Mouse (Mus musculus) fat pad, adult 2 months (tissue): Measurements from ENCODE around the gene Chd3.

Experiments
- DNase-seq: peaks from one replicate; pipeline ENCODE4 v3.0.0-alpha.2; 2011; ENCODE audit warnings: low read depth, low spot score; ENCODE audit errors: extremely low read depth

Gene Chd3

DNA sequence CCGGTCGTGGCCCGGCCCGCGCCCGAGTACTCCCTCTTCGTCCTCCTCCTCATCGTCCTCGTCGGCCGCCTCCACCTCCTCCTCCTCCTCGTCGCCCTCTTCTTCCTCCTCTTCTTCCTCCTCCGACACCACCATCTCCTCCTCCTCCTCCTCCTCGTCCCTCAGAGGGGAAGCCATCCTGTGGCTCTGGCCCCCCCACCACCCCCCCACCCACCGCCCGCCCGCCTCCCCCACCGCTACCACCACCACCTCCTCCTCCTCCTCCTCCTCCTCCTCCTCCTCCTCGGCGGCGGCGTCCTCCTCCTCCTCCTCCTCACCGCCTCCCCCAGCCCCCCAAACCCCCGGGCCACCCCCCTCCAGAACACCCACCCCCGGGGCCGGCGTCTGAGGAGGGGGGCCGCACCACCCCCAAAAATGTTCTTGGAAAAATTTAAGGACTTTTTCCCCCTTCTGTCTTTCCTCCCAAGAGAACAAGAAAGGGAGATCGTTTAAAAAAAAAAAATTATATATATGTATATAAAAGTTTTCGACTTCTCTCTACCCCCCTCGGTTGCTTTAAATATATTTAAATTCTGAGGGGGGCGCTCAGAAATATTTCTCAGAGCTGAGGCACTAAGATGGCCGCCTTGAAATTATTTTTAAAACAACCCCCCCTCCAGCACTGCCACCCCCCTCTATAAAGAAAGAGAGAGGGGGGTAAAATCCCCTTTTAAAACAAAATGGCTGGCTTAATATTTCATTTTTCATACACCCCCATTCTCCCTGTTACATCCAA lies at the start of gene Chd3:
TSS of gene Chd3 (minus strand) at position 192 of the 775 bp plus-strand sequence.
- DNase-seq, result no peak

DNA sequence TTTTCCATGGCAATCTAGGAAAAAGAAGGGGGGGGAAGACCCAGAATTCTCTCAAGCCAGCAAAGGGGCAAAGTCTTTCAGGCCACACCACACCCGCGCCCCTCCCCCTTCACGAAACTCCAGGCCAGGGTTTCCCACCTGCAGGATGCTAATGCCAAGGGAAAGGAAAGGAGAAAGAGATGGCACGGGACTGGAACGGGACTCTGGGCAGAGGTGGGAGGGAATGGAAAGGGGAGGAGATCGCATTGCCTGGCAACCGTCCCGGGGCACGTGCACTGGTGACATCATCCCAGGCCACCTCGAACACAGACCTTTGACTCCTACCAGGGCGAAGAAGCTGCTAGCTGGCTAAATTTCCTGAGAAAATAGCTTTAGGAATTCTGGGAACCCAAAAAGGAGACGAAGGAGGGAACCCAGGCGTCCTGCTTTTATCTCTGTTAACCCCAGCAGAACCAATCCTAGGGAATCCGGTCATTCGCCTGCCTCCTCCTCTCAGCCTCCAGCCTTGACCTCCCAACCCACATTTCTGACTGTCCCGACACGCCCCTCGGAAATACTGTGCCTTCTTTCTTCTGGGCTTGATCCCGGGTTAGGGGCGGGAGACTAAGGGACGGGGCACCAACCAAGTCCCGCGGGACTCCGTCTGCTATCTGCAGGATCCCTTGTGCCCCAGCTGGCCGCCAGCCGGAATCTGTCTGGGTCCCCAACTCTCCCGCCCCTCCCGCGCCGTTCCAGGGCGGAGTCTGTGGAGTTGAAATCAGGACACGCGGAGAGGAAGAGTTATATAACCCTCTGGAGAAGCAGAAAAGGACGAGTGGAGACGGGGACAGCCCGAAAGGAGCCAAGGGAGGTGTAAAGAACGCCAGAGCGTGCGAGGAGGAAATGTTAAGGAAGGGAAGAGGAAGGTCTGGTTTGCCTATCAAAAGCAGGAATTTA lies 48.5 kb upstream of the Chd3 start:
- no peak for DNase-seq

DNA sequence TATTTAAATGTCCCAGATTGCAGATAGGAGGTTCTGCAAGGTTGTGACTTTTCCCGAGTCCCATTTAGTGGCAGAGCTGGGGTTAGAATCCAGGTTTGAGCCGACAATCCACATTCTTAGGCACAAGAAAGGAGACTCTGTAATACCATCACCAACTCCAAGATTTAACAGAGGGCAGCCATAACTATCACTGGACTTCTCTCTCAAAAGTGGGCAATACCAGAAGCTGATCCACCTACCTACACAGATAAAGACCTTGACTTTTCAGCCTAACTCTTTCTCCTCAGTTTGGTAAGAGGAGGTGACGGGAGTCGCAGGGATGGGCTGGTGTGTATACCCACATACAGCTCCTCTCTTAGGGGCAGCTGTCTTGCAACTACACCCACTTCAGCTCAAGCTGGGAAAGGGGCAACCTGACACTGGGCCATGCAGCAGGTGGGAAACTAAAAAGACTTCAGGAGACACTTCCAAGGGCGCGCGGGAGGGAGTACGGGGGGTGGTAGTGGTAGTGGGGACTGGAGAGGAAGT lies 47.8 kb upstream of the Chd3 start:
- DNase-seq, result no peak

DNA sequence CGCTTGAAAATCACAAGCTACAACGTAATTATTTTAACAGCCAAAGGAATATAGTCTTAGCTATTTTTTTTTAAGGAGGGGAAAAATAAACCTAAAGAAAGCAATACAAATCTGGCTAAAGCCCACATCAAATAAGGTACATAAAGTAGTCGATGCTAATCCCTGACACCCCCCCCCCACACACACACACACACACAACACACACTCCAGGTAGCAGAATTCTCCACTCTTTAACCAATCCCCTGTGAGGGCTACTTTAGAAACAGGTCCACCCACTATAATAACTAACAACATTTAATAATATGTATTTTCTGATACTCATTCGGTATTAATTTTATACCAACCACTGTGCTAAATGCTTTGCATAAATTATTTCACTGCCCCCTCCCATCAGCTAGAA lies 47.3 kb upstream of the Chd3 start:
- no peak for DNase-seq

DNA sequence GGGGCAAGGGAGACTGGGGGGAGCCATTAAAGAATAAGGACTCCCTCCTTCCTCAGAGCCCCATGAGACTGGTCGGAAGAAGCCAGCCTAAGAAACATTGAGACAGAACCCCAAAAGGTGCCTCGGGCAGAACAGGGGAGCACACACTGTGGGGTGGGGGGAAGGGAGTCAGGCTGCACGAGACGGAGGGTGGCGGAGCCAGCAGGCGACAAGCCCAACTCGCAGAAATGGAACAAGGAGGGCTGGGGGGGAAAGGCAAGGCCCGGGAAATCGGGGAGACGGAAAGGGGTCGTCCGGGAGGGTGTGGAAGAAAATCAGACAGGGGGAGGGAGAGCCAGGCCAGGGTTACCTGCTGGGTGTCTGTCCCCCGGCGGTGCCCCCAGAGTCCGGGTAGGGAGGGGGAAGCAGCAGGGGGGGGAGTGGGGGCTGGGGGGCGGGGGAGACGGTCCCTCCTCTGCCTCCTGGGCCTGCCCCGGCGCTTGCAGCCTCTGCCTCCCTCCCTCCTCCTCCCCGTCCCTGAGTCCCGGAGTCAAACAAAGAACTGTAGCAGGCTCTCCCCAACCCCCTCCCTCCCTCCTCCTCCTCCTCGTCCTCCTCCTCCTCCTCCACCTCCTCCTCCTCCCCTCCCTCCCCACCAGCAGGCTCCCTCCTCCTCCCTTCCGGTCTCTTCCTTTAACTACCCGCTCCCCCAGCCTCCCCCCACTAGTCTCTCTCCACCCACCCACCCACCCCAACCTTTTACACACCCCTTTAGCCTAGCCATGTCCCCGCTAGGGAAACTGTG lies 46.7 kb upstream of the Chd3 start:
- DNase-seq, result no peak

DNA sequence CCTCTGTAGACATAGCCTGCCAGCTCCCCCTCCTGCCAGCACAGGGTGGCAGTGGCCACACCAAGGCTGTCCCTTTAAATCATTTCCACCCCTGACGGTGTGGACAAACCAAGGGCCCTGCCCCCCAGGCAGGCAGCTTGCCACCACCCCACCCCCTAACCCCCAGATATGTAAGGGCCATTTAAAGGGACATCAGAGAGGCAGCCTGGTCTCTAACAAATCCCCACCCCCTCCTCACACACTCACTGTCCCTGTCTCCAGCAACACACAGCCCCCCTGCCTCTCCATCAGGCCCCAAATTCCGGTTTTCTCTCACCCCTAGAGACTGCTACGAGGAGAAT lies 46.1 kb upstream of the Chd3 start:
- DNase-seq, result no peak

DNA sequence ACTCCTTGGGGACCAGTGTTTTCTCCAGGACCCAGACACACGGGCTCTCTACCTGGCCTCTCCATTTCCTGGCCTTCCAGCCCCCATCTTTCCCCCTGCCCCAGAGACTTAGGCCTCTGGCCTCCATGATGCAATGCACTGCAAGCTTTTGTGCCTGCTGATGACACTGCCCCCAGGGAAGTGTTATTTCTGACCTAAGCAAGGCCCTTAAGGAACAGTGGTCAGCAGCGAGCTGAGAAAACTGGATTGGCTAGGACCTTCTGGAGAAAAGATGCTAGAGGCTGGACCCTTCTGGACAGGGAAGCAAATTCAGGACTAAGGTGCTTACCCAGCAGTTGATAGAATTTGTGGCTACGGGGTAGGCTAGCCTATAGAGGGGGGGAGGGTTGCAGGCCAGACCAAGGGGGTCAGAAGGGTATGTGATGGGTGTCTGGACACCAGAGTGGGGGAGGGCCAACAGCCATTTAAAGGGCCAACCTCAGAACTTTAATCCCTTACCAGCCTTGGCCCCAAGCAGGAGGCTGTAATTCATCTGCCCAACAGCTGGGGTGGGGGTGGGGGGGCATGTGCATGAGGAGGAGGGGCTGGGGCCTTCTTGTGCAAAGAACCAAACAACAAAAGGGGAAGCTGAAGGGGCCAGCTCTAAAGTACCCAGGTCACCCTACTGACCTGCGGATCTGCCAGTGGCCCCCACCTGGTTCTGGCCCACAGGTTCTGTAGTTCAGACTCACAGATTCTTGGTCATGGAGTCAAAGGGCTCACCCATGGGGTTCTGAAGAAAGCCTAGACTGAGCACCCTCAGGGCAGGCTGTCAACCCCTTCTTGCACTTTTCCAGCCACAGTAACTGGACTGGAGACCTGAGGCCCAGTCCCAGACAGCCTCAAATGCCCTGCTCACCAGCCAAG lies 45.5 kb upstream of the Chd3 start:
- DNase-seq, result no peak

DNA sequence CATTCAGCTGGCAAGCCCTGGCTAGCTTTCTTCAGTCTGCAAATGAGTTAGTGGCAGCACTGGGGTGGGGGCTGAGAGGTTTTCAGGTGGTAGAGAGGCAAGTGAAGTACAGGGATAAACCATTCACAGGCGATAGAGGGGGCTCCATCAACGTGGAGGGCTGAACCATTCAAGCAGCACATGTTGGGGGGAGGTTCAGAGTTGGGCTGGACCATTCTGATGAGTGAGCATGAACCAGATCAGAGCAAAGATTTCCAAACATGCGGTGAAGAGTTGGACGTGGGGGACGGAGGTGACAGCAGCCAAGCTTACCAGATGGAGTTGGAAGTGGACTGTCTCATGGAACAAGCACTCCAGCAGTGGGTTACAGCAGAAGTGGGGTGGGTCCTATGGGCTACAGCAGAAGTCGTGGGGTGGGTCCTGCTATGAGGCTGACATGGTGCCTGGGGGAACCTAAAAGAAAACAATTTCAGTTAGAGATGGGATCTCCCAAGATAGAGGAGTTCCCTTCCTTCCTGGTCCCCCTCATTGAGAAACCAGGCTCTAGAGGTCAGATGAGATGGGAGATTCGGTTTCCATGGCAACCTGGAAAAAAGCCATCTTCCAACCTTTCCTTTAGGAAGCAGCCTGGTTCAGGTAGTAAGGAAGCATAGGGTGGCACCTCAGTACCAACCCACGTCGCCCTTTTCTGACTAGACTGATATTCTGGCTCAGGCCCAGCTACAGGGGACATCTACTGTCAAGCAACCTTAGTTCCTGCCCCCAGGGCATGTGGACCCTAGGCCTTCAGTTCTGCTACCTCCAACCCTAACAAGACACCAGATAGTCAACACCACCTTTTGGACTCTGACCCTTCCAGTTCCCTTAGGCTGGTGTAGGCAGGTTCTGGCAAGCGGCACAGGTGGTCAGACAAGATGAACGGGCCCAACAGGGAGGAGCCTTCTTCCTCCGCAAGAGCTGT lies 44.3 kb upstream of the Chd3 start, which contains the start of gene Kdm6b:
TSS of gene Kdm6b (minus strand) at position 455 of the 961 bp plus-strand sequence.
- no peak for DNase-seq

DNA sequence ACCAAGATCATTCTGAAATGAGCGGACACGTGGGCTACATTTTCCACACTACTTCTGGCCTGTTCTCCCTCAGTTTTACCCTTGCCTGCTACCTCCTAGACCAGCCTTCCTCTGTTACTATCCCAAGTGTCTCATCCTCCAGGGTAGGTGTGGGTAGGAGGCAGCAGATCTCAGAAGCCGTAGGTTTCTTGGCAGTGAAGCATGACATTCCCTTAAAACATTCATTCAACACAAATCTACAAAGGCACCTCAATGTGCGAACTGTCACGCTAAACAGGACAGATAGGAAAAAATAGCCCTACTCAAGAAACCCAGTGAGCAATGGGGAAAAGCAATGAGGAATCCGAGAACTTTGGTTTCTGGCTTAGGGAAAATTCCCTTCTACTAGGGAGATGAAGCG lies 43.3 kb upstream of the Chd3 start:
- no peak for DNase-seq

DNA sequence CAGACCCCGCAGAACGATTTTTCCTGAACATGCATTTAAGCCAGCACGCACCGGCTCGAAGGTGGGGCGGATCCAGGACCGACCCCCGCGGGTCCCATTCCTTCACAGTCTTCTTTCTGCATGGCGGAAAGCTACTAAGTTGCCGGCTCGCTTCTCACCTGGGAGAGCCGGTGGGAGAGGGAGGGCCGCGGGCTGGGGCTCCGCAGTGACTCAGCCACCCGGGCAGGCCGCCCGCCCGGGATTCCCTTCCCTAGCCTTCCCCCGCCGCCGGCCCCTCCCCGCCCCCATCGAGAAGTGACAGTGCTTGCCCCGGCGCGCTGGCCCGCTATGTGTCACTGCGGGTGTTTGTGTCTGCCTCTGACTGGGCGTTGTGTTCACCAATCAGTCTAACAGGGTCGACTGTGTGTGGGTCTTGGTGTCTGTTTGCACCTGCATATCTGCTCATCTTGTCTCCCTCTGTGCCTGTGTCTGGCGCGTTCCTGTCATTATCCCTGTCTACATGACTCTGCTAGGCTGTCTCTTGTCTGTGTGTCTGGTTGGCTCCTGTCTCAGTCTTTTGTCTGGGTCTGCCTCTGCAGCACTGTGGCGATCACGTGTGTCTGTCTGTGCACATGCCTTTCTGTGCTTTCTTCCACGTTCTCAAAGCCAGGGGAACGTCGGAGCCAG lies 42.5 kb upstream of the Chd3 start:
- no peak for DNase-seq

DNA sequence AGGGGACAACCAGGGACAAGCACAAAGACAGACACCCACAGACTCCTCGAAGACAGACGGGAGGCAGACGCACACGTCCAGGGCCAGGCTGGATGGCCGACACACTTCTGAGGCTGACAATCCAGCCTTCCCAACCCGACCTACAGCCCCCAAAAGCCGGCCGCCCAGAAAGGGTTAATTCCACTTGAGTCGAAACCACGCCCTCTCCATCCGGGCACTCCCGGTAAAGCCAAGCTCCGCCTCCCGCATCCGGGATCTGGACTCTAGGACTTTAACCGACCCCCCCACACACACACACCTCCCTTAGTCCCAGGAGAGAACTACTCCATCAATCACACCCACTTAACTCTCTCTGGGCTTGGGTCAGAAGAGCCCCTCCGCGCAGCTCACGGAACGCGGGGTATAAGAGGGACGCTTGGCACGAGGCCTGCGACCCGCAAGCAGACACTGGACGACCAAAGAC lies 41.9 kb upstream of the Chd3 start:
- no peak for DNase-seq

DNA sequence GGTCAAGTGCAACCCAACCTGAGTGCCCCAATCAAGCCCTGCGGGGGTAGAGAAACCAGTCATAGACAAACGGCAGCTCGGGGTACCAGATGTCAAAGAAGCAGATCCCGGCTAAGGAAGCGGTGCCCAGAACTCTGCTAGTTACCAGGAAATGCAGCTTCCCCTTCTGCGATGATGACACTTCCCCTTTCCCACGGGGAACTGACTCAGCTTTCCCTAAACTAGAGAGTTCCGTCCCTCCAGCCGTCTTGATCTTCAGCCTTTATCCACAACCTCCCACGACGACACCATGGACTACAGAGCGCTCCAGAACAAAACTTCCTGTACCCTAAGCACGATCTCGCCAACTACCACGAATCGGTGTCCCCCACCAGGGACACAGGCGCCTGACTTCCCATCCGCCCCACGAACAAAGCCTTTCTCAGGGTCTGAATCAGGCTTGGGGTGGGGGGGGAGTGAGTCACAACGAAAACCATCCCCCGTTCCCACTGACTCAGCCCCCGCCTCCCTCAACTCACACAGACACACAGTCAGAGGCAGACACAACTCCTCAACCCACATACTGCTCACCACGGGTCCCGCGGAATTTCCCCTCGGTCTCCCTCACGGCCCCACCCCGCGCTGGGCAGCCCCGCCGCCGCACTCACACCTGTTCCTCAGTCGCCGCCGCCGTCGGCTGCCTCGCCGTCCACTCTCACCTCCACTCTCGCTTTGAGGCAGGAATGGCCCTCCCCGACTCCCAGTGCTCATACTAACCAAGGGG lies 41.3 kb upstream of the Chd3 start:
- DNase-seq, result no peak

DNA sequence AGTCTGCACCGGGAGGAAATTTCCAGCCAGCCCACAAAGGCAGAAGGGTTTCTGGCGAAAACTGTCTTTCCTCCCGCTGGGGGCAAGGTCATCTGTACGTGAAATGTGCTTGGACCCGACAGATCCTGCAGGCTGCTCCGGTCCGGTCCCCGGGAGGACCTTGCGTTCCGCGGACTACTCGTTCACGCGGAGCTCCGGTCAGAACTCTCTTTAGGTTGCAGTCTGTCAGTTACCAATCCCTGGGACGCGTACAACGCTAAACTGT lies 40.8 kb upstream of the Chd3 start:
- DNase-seq, result no peak

DNA sequence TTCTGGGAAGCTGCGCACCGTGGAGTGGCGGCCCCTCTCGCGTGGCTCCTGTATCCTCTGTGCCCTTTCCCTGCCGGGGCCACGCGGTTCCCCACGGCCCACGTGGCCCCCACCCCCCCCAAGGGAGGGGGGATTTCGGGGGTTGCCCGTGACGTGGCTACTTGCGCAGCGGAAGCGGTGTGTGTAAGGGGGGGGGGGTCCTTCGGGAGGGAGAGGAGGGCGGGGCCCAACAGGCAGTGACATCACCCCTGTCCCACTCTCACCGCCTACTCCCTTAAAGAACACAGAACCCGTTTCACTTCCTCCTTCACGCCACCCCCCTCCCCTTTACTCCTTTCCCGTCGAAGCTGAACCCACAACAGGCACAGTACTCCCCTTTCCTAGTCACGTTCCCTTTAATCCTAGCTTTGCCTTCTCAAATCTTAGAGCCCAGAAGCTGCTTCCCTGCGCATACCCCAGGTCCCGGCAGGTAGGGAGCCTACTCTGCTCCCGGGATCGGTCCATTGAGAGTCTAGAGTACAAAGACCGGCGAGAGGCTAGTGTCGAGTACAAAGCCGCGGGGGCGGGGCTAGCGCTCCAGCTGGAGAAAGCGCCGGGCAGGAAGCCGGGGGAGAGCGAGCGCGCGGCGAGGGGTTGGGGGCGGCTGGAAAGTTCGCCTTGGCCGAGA lies 40.3 kb upstream of the Chd3 start:
- no peak for DNase-seq

DNA sequence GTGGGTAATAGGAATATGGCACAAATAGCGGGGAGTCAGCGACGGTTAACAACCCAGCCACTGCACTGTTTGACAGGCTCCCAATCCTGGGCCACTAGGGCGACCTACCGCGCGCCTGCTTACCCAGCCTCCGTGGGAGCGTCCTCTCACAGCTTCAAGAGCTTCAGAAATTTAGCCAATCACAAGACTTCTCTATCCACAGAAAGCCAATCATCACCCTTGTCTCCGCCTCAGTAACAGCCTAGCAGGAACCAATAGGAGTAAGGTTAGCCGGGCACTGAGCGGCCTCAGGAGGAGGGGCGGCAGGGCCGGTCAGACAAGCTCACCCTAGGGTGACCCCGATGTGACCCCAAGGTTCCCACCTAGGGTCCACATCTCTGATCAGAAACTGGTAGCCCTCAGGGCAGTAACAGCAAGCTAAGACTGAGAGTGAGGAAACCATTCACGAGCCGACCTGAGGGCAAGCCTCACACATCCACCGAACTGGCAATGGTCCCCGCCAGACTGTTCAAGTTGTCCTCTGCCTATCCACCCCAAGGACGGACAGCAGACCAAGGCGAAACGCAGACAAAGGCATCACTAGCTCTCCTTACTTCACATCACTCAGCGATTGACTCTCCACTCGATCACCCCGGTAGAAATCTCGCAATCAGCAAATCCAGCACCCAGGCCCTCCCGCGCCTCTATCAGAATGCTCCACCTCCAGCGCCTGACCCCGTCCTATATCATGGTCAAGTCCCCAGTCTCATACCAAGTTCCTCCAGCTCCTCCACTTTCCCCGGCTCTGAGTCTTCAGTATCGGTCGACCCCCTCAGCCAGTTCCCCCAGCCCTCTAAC lies 39.6 kb upstream of the Chd3 start:
- DNase-seq, result no peak

DNA sequence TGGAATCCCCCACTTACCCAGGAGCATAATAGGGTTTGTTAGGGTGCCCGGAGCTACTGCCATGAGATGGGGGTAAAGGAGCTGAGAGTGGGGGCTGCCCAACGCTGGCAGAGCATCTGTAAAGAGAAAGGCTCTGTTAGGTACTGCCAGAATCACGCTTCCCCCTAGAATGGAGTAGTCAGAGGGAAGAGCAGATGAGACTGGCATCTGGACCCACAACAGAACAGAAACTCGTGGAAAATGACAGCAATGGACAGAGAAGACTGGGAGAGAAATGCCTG lies 38.5 kb upstream of the Chd3 start:
- DNase-seq, result no peak
